Mouse (Mus musculus): Measurements from ENCODE around the gene Skap1. TPM values are rescaled to one million over a fixed set of nuclear protein-coding genes. Genes with fewer than 3 reads are reported as not detected.

The Skap1 gene
- polyA plus RNA-seq, 1 experiment, result 0.02 TPM

- peaks cover 98% of the 10 kb centered on the region for H3K79me2 ChIP-seq (ENCODE audit: control insufficient read depth, insufficient read depth)
- H3K36me3 ChIP-seq (ENCODE audit: control insufficient read depth, insufficient read depth), result peaks cover 6% of the 10 kb centered on the region
- H3K4me2 ChIP-seq (ENCODE audit: low read depth), result no peak overlapping the region
- H3K27me3 ChIP-seq (ENCODE audit: control insufficient read depth, insufficient read depth, insufficient read length), result no peaks in the 10 kb centered on the region
- no peak for TF ChIP-seq MYOD1 (IDR thresholded peaks at IDR 0.05; ENCODE audit: control insufficient read depth in 1 of 3, insufficient read length in 2 of 3, low read depth in 2 of 3)
- TF ChIP-seq MAX (IDR thresholded peaks at IDR 0.05; ENCODE audit: low read depth), result no peak
- TF ChIP-seq CEBPB (IDR thresholded peaks at IDR 0.05; ENCODE audit: insufficient read depth, poor library complexity, severe bottlenecking), result no peak
- TF ChIP-seq TCF3 (IDR thresholded peaks at IDR 0.05; ENCODE audit: insufficient read length, low read depth), result no peak
- TF ChIP-seq REST (IDR thresholded peaks at IDR 0.05; ENCODE audit: insufficient read depth, insufficient read length), result no peak
- no peak for TF ChIP-seq MYOG (IDR thresholded peaks at IDR 0.05; ENCODE audit: control insufficient read depth in 1 of 3, insufficient read depth in 1 of 3, insufficient read length in 2 of 3, low read depth in 2 of 3)
- no peak for TF ChIP-seq SRF (IDR thresholded peaks at IDR 0.05; ENCODE audit: control insufficient read depth, insufficient read length, low read depth)
- no peak for TF ChIP-seq POLR2AphosphoS2 (IDR thresholded peaks at IDR 0.05; ENCODE audit: insufficient read length, low read depth)
- no peak for TF ChIP-seq POLR2A (IDR thresholded peaks at IDR 0.05; ENCODE audit: insufficient read length, low read depth)
- TF ChIP-seq TCF12 (IDR thresholded peaks at IDR 0.05; ENCODE audit: insufficient read depth, poor library complexity, severe bottlenecking), result no peak
- no peak for TF ChIP-seq USF1 (IDR thresholded peaks at IDR 0.05; ENCODE audit: low read depth)
- no peak for TF ChIP-seq E2F4 (IDR thresholded peaks at IDR 0.05; ENCODE audit: insufficient read depth)
- H3K4me3 ChIP-seq, result no peak overlapping the region
- H3ac ChIP-seq (ENCODE audit: control insufficient read depth, insufficient read length), result no peak overlapping the region
These were observed 331.1 kb downstream of the Skap1 start for GRCm38 (mm10) chr11:96795491-96795890.

GRCm38 (mm10) chr11:96796081-96796480, 331.7 kb downstream of the Skap1 start:
- Histone ChIP-seq H3ac (ENCODE audit: control insufficient read depth, insufficient read length) (no peak overlapping the region), H3K27me3 (ENCODE audit: control insufficient read depth, insufficient read depth, insufficient read length) (no peaks in the 10 kb centered on the region), H3K36me3 (ENCODE audit: control insufficient read depth, insufficient read depth) (peaks cover 12% of the 10 kb centered on the region), H3K79me2 (ENCODE audit: control insufficient read depth, insufficient read depth) (peaks cover 98% of the 10 kb centered on the region), H3K4me3 (no peak overlapping the region), H3K4me2 (ENCODE audit: low read depth) (no peak overlapping the region)
- TF ChIP-seq MYOD1 (IDR thresholded peaks at IDR 0.05; ENCODE audit: control insufficient read depth in 1 of 3, insufficient read length in 2 of 3, low read depth in 2 of 3) (no peak), CEBPB (IDR thresholded peaks at IDR 0.05; ENCODE audit: insufficient read depth, poor library complexity, severe bottlenecking) (no peak), MAX (IDR thresholded peaks at IDR 0.05; ENCODE audit: low read depth) (no peak), MYOG (IDR thresholded peaks at IDR 0.05; ENCODE audit: control insufficient read depth in 1 of 3, insufficient read depth in 1 of 3, insufficient read length in 2 of 3, low read depth in 2 of 3) (no peak), TCF3 (IDR thresholded peaks at IDR 0.05; ENCODE audit: insufficient read length, low read depth) (no peak), USF1 (IDR thresholded peaks at IDR 0.05; ENCODE audit: low read depth) (no peak), POLR2A (IDR thresholded peaks at IDR 0.05; ENCODE audit: insufficient read length, low read depth) (no peak), REST (IDR thresholded peaks at IDR 0.05; ENCODE audit: insufficient read depth, insufficient read length) (no peak), POLR2AphosphoS2 (IDR thresholded peaks at IDR 0.05; ENCODE audit: insufficient read length, low read depth) (no peak), E2F4 (IDR thresholded peaks at IDR 0.05; ENCODE audit: insufficient read depth) (no peak), TCF12 (IDR thresholded peaks at IDR 0.05; ENCODE audit: insufficient read depth, poor library complexity, severe bottlenecking) (no peak), SRF (IDR thresholded peaks at IDR 0.05; ENCODE audit: control insufficient read depth, insufficient read length, low read depth) (no peak)

- no peaks in the 10 kb centered on the region for H3K27me3 ChIP-seq (ENCODE audit: control insufficient read depth, insufficient read depth, insufficient read length)
- H3K36me3 ChIP-seq (ENCODE audit: control insufficient read depth, insufficient read depth), result peaks cover 17% of the 10 kb centered on the region
- H3K4me2 ChIP-seq (ENCODE audit: low read depth), result no peak overlapping the region
- H3K4me3 ChIP-seq, result no peak overlapping the region
- H3K79me2 ChIP-seq (ENCODE audit: control insufficient read depth, insufficient read depth), result peaks cover 96% of the 10 kb centered on the region
- TF ChIP-seq TCF12 (IDR thresholded peaks at IDR 0.05; ENCODE audit: insufficient read depth, poor library complexity, severe bottlenecking) (no peak), REST (IDR thresholded peaks at IDR 0.05; ENCODE audit: insufficient read depth, insufficient read length) (no peak)
- H3ac ChIP-seq (ENCODE audit: control insufficient read depth, insufficient read length), result no peak overlapping the region
These were observed 332.2 kb downstream of the Skap1 start for GRCm38 (mm10) chr11:96796586-96796985.

GRCm38 (mm10) chr11:96799511-96799910, 335.1 kb downstream of the Skap1 start:
- H3ac ChIP-seq (ENCODE audit: control insufficient read depth, insufficient read length), result no peak overlapping the region
- no peak overlapping the region for H3K4me2 ChIP-seq (ENCODE audit: low read depth)
- TF ChIP-seq REST (IDR thresholded peaks at IDR 0.05; ENCODE audit: insufficient read depth, insufficient read length) (no peak), CEBPB (IDR thresholded peaks at IDR 0.05; ENCODE audit: insufficient read depth, poor library complexity, severe bottlenecking) (no peak), MYOG (IDR thresholded peaks at IDR 0.05; ENCODE audit: control insufficient read depth in 1 of 3, insufficient read depth in 1 of 3, insufficient read length in 2 of 3, low read depth in 2 of 3) (no peak), MAX (IDR thresholded peaks at IDR 0.05; ENCODE audit: low read depth) (no peak), TCF12 (IDR thresholded peaks at IDR 0.05; ENCODE audit: insufficient read depth, poor library complexity, severe bottlenecking) (no peak), MYOD1 (IDR thresholded peaks at IDR 0.05; ENCODE audit: control insufficient read depth in 1 of 3, insufficient read length in 2 of 3, low read depth in 2 of 3) (no peak), TCF3 (IDR thresholded peaks at IDR 0.05; ENCODE audit: insufficient read length, low read depth) (no peak), USF1 (IDR thresholded peaks at IDR 0.05; ENCODE audit: low read depth) (no peak), E2F4 (IDR thresholded peaks at IDR 0.05; ENCODE audit: insufficient read depth) (no peak), POLR2AphosphoS2 (IDR thresholded peaks at IDR 0.05; ENCODE audit: insufficient read length, low read depth) (no peak), POLR2A (IDR thresholded peaks at IDR 0.05; ENCODE audit: insufficient read length, low read depth) (no peak), SRF (IDR thresholded peaks at IDR 0.05; ENCODE audit: control insufficient read depth, insufficient read length, low read depth) (no peak)
- peaks cover 71% of the 10 kb centered on the region for H3K79me2 ChIP-seq (ENCODE audit: control insufficient read depth, insufficient read depth)
- H3K27me3 ChIP-seq (ENCODE audit: control insufficient read depth, insufficient read depth, insufficient read length), result no peaks in the 10 kb centered on the region
- no peak overlapping the region for H3K4me3 ChIP-seq
- peaks cover 33% of the 10 kb centered on the region for H3K36me3 ChIP-seq (ENCODE audit: control insufficient read depth, insufficient read depth)

GRCm38 (mm10) chr11:96805606-96806005, 341.2 kb downstream of the Skap1 start:
- H3ac ChIP-seq (ENCODE audit: control insufficient read depth, insufficient read length), result no peak overlapping the region
- H3K4me2 ChIP-seq (ENCODE audit: low read depth), result no peak overlapping the region
- no peak overlapping the region for H3K4me3 ChIP-seq
- H3K79me2 ChIP-seq (ENCODE audit: control insufficient read depth, insufficient read depth), result peaks cover 12% of the 10 kb centered on the region
- no peak for TF ChIP-seq MYOD1 (IDR thresholded peaks at IDR 0.05; ENCODE audit: control insufficient read depth in 1 of 3, insufficient read length in 2 of 3, low read depth in 2 of 3)
- TF ChIP-seq E2F4 (IDR thresholded peaks at IDR 0.05; ENCODE audit: insufficient read depth), result no peak
- no peak for TF ChIP-seq MAX (IDR thresholded peaks at IDR 0.05; ENCODE audit: low read depth)
- no peaks in the 10 kb centered on the region for H3K27me3 ChIP-seq (ENCODE audit: control insufficient read depth, insufficient read depth, insufficient read length)
- peaks cover 68% of the 10 kb centered on the region for H3K36me3 ChIP-seq (ENCODE audit: control insufficient read depth, insufficient read depth)
